Mouse (Mus musculus): ENCODE data around the gene Mief1. TPM values are rescaled to one million over a fixed set of nuclear protein-coding genes. Genes with fewer than 3 reads are reported as not detected.

Mief1 gene
- total RNA-seq, 1 experiment from 2014 or later, result 25.9 TPM

GRCm38 (mm10) chr15:80288036-80288435 is 54.2 kb downstream of the Mief1 start:
- no peak for ATAC-seq (replicated peaks in 1 of 2; ENCODE audit: insufficient read depth in 1 of 2, low FRiP score in 2 of 2, low TSS enrichment in 1 of 2, low read depth in 1 of 2, poor library complexity in 2 of 2, severe bottlenecking in 2 of 2)

- peak; percentile 65 to 80 for ATAC-seq (replicated peaks in 1 of 2; ENCODE audit: insufficient read depth in 1 of 2, low FRiP score in 2 of 2, low TSS enrichment in 1 of 2, low read depth in 1 of 2, poor library complexity in 2 of 2, severe bottlenecking in 2 of 2)
Observed at GRCm38 (mm10) chr15:80289436-80289835, 55.6 kb downstream of the Mief1 start.

GRCm38 (mm10) chr15:80297146-80297545 is 63.3 kb downstream of the Mief1 start:
- ATAC-seq (replicated peaks in 1 of 2; ENCODE audit: insufficient read depth in 1 of 2, low FRiP score in 2 of 2, low TSS enrichment in 1 of 2, low read depth in 1 of 2, poor library complexity in 2 of 2, severe bottlenecking in 2 of 2), result no peak

Other genes starting within 250 kb of the Mief1 start
- 0.84 and 2.2 TPM in 2 replicates for gene Pdgfb, start 219.0 kb upstream of the Mief1 start, total RNA-seq (2017)
- 0.89 and 5.7 TPM in 2 replicates for gene Syngr1, start 142.7 kb upstream of the Mief1 start, total RNA-seq (2017)
- gene Rpl3, start 142.2 kb upstream of the Mief1 start, total RNA-seq (2017), result 3,283 and 3,286 TPM in 2 replicates
- 17.1 TPM in 2 replicates for gene Tab1, start 100.9 kb upstream of the Mief1 start, total RNA-seq (2017)
- gene Mgat3, start 60.3 kb upstream of the Mief1 start, total RNA-seq (2017), result not detected in 2 replicates
- not detected in 2 replicates for gene AC140267.1, start 1.8 kb downstream of the Mief1 start, total RNA-seq (2017)
- 332 and 415 TPM in 2 replicates for gene Atf4, start 21.2 kb downstream of the Mief1 start, total RNA-seq (2017)
- gene Rps19bp1, start 30.3 kb downstream of the Mief1 start, total RNA-seq (2017), result 22.0 and 48.2 TPM in 2 replicates
- gene Cacna1i, start 53.2 kb downstream of the Mief1 start, total RNA-seq (2017), result not detected in 2 replicates

Measured in hematopoietic stem cell, adult 5-6 weeks (primary cell).